Mouse (Mus musculus): ENCODE measurements around the gene H2afy.

- TF ChIP-seq CTCF (IDR thresholded peaks at IDR 0.05; ENCODE audit: control insufficient read depth, insufficient read depth, insufficient replicate concordance, low read depth, low read length) (no peak), POLR2A (IDR thresholded peaks at IDR 0.05; ENCODE audit: control insufficient read depth, low read depth, low read length) (no peak)
Measured at GRCm38 (mm10) chr13:56087936-56088335, 48.2 kb downstream of the H2afy start.
